Mouse (Mus musculus): ENCODE results near the gene Iba57. TPM values are rescaled to one million over a fixed set of nuclear protein-coding genes. Genes with fewer than 3 reads are reported as not detected.

The Iba57 gene
- polyA plus RNA-seq, 1 experiment from 2014 or later: 2.0 TPM

GRCm38 (mm10) chr11:59182864-59183331 is 19.4 kb upstream of the Iba57 start, which contains the start of gene Gjc2:
Gene Gjc2 (minus strand): TSS chr11:59183213.
- Histone ChIP-seq H3K27ac (ENCODE audit: low read depth, low read length) (no peak within 1 kb of the TSS), H3K9me3 (ENCODE audit: control insufficient read depth, low read length) (no peaks in the 10 kb centered on the region)

GRCm38 (mm10) chr11:59176921-59177320 is 13.4 kb upstream of the Iba57 start:
- Histone ChIP-seq H3K4me1 (replicated peaks; ENCODE audit: control insufficient read depth, insufficient read depth, low read length) (no peaks in the 10 kb centered on the region; the same call in 1 of the 2 replicates), H3K4me3 (ENCODE audit: low read depth, low read length) (no peak overlapping the region; the same call in 1 of the 2 replicates), H3K27ac (ENCODE audit: low read depth, low read length) (no peak overlapping the region), H3K9me3 (ENCODE audit: control insufficient read depth, low read length) (no peaks in the 10 kb centered on the region), H3K27me3 (ENCODE audit: control insufficient read depth, insufficient read depth, low read length) (peaks cover 46% of the 10 kb centered on the region), H3K9ac (ENCODE audit: low read depth, low read length) (no peak overlapping the region), H3K4me2 (replicated peaks; ENCODE audit: low read depth, low read length) (no peak overlapping the region), H3K36me3 (ENCODE audit: control insufficient read depth, insufficient read depth, low read length) (no peaks in the 10 kb centered on the region)
- WGBS: 6% methylated on average over 34 of the region's 34 CpGs
- DNase-seq (ENCODE audit: low spot score) (no peak), ATAC-seq (ENCODE audit: low FRiP score) (no peak)

More at GRCm38 (mm10) chr11:59182864-59183331, 19.4 kb upstream of the Iba57 start, which contains the start of gene Gjc2:
- 40% methylated on average over 3 of the region's 3 CpGs for WGBS
- no peaks in the 10 kb centered on the region for H3K36me3 ChIP-seq (ENCODE audit: control insufficient read depth, insufficient read depth, low read length)
- H3K4me1 ChIP-seq (replicated peaks; ENCODE audit: control insufficient read depth, insufficient read depth, low read length): no peaks in the 10 kb centered on the region
- no peak for ATAC-seq (ENCODE audit: low FRiP score)
- DNase-seq (ENCODE audit: low spot score): no peak
- H3K4me2 ChIP-seq (replicated peaks; ENCODE audit: low read depth, low read length): no peak within 1 kb of the TSS
- H3K9ac ChIP-seq (ENCODE audit: low read depth, low read length): no peak within 1 kb of the TSS
- H3K27me3 ChIP-seq (ENCODE audit: control insufficient read depth, insufficient read depth, low read length): peaks cover 10% of the 10 kb centered on the region
- no peak within 1 kb of the TSS for H3K4me3 ChIP-seq (ENCODE audit: low read depth, low read length)

- H3K4me3 ChIP-seq (ENCODE audit: low read depth, low read length): 0 out of 2 replicates have a peak overlapping the region, but pooled peaks have one; percentile 4
Observed at GRCm38 (mm10) chr11:59176475-59176874, 12.9 kb upstream of the Iba57 start.

GRCm38 (mm10) chr11:59174189-59174838 is 10.8 kb upstream of the Iba57 start:
- H3K36me3 ChIP-seq (ENCODE audit: control insufficient read depth, insufficient read depth, low read length): no peaks in the 10 kb centered on the region
- no peak overlapping the region for H3K4me2 ChIP-seq (replicated peaks; ENCODE audit: low read depth, low read length)
- no peak for ATAC-seq (ENCODE audit: low FRiP score)
- H3K4me1 ChIP-seq (replicated peaks; ENCODE audit: control insufficient read depth, insufficient read depth, low read length): no peaks in the 10 kb centered on the region; the same call in 1 of the 2 replicates
- 73% methylated on average over 6 of the region's 6 CpGs for WGBS
- no peak overlapping the region for H3K27ac ChIP-seq (ENCODE audit: low read depth, low read length)
- no peak overlapping the region for H3K4me3 ChIP-seq (ENCODE audit: low read depth, low read length)
- no peak for DNase-seq (ENCODE audit: low spot score)
- no peak overlapping the region for H3K9ac ChIP-seq (ENCODE audit: low read depth, low read length)
- peaks cover 46% of the 10 kb centered on the region for H3K27me3 ChIP-seq (ENCODE audit: control insufficient read depth, insufficient read depth, low read length)
- no peaks in the 10 kb centered on the region for H3K9me3 ChIP-seq (ENCODE audit: control insufficient read depth, low read length)

More at GRCm38 (mm10) chr11:59176475-59176874, 12.9 kb upstream of the Iba57 start:
- H3K27me3 ChIP-seq (ENCODE audit: control insufficient read depth, insufficient read depth, low read length): peaks cover 46% of the 10 kb centered on the region
- H3K9me3 ChIP-seq (ENCODE audit: control insufficient read depth, low read length): no peaks in the 10 kb centered on the region
- no peak overlapping the region; the same call in 1 of the 2 replicates for H3K4me2 ChIP-seq (replicated peaks; ENCODE audit: low read depth, low read length)
- H3K36me3 ChIP-seq (ENCODE audit: control insufficient read depth, insufficient read depth, low read length): no peaks in the 10 kb centered on the region
- H3K4me1 ChIP-seq (replicated peaks; ENCODE audit: control insufficient read depth, insufficient read depth, low read length): no peaks in the 10 kb centered on the region; the same call in 1 of the 2 replicates
- H3K9ac ChIP-seq (ENCODE audit: low read depth, low read length): no peak overlapping the region
- DNase-seq (ENCODE audit: low spot score) (no peak), ATAC-seq (ENCODE audit: low FRiP score) (no peak)
- H3K27ac ChIP-seq (ENCODE audit: low read depth, low read length): no peak overlapping the region
- WGBS: 5% methylated on average over 41 of the region's 48 CpGs

GRCm38 (mm10) chr11:59170549-59170948 is 7.0 kb upstream of the Iba57 start:
- Histone ChIP-seq H3K9ac (ENCODE audit: low read depth, low read length) (no peak overlapping the region), H3K4me3 (ENCODE audit: low read depth, low read length) (no peak overlapping the region), H3K27me3 (ENCODE audit: control insufficient read depth, insufficient read depth, low read length) (peaks cover 13% of the 10 kb centered on the region), H3K27ac (ENCODE audit: low read depth, low read length) (no peak overlapping the region), H3K4me1 (replicated peaks; ENCODE audit: control insufficient read depth, insufficient read depth, low read length) (no peaks in the 10 kb centered on the region), H3K4me2 (replicated peaks; ENCODE audit: low read depth, low read length) (no peak overlapping the region), H3K36me3 (ENCODE audit: control insufficient read depth, insufficient read depth, low read length) (no peaks in the 10 kb centered on the region), H3K9me3 (ENCODE audit: control insufficient read depth, low read length) (no peaks in the 10 kb centered on the region)
- DNase-seq (ENCODE audit: low spot score): no peak
- ATAC-seq (ENCODE audit: low FRiP score): no peak
- 80% methylated on average over 4 of the region's 4 CpGs for WGBS

- no peak for DNase-seq (ENCODE audit: low spot score)
- Histone ChIP-seq H3K9ac (ENCODE audit: low read depth, low read length) (no peak overlapping the region), H3K27ac (ENCODE audit: low read depth, low read length) (no peak overlapping the region), H3K4me1 (replicated peaks; ENCODE audit: control insufficient read depth, insufficient read depth, low read length) (no peaks in the 10 kb centered on the region), H3K36me3 (ENCODE audit: control insufficient read depth, insufficient read depth, low read length) (no peaks in the 10 kb centered on the region), H3K9me3 (ENCODE audit: control insufficient read depth, low read length) (no peaks in the 10 kb centered on the region), H3K4me3 (ENCODE audit: low read depth, low read length) (no peak overlapping the region), H3K27me3 (ENCODE audit: control insufficient read depth, insufficient read depth, low read length) (peaks cover 5% of the 10 kb centered on the region), H3K4me2 (replicated peaks; ENCODE audit: low read depth, low read length) (no peak overlapping the region)
- no peak for ATAC-seq (ENCODE audit: low FRiP score)
- WGBS: 68% methylated on average over 3 of the region's 3 CpGs
Observed at GRCm38 (mm10) chr11:59169807-59170206, 6.3 kb upstream of the Iba57 start.

GRCm38 (mm10) chr11:59165616-59166241 is 2.2 kb upstream of the Iba57 start:
- no peaks in the 10 kb centered on the region for H3K9me3 ChIP-seq (ENCODE audit: control insufficient read depth, low read length)
- WGBS: 59% methylated on average over 2 of the region's 2 CpGs
- H3K27ac ChIP-seq (ENCODE audit: low read depth, low read length): no peak overlapping the region
- H3K4me1 ChIP-seq (replicated peaks; ENCODE audit: control insufficient read depth, insufficient read depth, low read length): peaks cover 3% of the 10 kb centered on the region
- no peak overlapping the region for H3K9ac ChIP-seq (ENCODE audit: low read depth, low read length)
- H3K4me3 ChIP-seq (ENCODE audit: low read depth, low read length): no peak overlapping the region
- ATAC-seq (ENCODE audit: low FRiP score) (no peak), DNase-seq (ENCODE audit: low spot score) (no peak)
- no peaks in the 10 kb centered on the region for H3K36me3 ChIP-seq (ENCODE audit: control insufficient read depth, insufficient read depth, low read length)
- H3K27me3 ChIP-seq (ENCODE audit: control insufficient read depth, insufficient read depth, low read length): no peaks in the 10 kb centered on the region
- no peak overlapping the region for H3K4me2 ChIP-seq (replicated peaks; ENCODE audit: low read depth, low read length)

- Histone ChIP-seq H3K4me1 (replicated peaks; ENCODE audit: control insufficient read depth, insufficient read depth, low read length) (peaks cover 3% of the 10 kb centered on the region), H3K27me3 (ENCODE audit: control insufficient read depth, insufficient read depth, low read length) (no peaks in the 10 kb centered on the region), H3K4me2 (replicated peaks; ENCODE audit: low read depth, low read length) (peak overlapping the region; percentile 50), H3K27ac (ENCODE audit: low read depth, low read length) (peak overlapping the region; percentile 94; the same call in 1 of the 2 replicates), H3K9ac (ENCODE audit: low read depth, low read length) (peak overlapping the region; percentile 86; the same call in 1 of the 2 replicates), H3K9me3 (ENCODE audit: control insufficient read depth, low read length) (no peaks in the 10 kb centered on the region), H3K4me3 (ENCODE audit: low read depth, low read length) (peak overlapping the region; percentile 71; the same call in 1 of the 2 replicates), H3K36me3 (ENCODE audit: control insufficient read depth, insufficient read depth, low read length) (no peaks in the 10 kb centered on the region)
- 88% methylated on average over 9 of the region's 9 CpGs for WGBS
- DNase-seq (ENCODE audit: low spot score): no peak
- no peak for ATAC-seq (ENCODE audit: low FRiP score)
Observed at GRCm38 (mm10) chr11:59164384-59164783, 845 bp upstream of the Iba57 start.
